Mouse (Mus musculus) thymus, adult 2 months (tissue): ENCODE results near the gene Olfr718-ps1. TPM values are rescaled to one million over a fixed set of nuclear protein-coding genes. Genes with fewer than 3 reads are reported as not detected.

Experiments used
- DNase-seq: peaks from one replicate; pipeline ENCODE4 v3.0.0; 2021
- H3K27ac ChIP-seq: fragments of 200-500 bp; 2 replicates; pipeline ENCODE4 v1.5.1; 2012; ENCODE audit warnings: low read length, control low read depth; ENCODE audit not compliant: control insufficient read depth, insufficient read depth
- H3K27me3 ChIP-seq: fragments of 200-500 bp; 2 replicates; pipeline ENCODE4 v1.6.1; 2012; ENCODE audit warnings: mild to moderate bottlenecking, low read length, moderate library complexity, mixed read lengths; ENCODE audit not compliant: control insufficient read depth, insufficient read depth
- H3K36me3 ChIP-seq: fragments of 200-500 bp; 2 replicates; pipeline ENCODE4 v1.6.1; 2012; ENCODE audit warnings: mild to moderate bottlenecking, low read length, moderate library complexity; ENCODE audit not compliant: control insufficient read depth, insufficient read depth
- H3K4me1 ChIP-seq: fragments of 200-500 bp; replicated peaks from 2 replicates; pipeline ENCODE4 v1.6.1; 2012; ENCODE audit warnings: low read length; ENCODE audit not compliant: control insufficient read depth, insufficient read depth
- H3K4me3 ChIP-seq: fragments of 200-500 bp; 2 replicates; pipeline ENCODE4 v1.5.1; 2012; ENCODE audit warnings: mild to moderate bottlenecking, low read length, control low read depth, moderate library complexity; ENCODE audit not compliant: control insufficient read depth, insufficient read depth
- CTCF ChIP-seq: fragments of 200-500 bp; IDR thresholded peaks from 2 replicates; pipeline ENCODE4 v1.5.1; 2012; ENCODE audit warnings: mild to moderate bottlenecking, control low read depth, low read length, moderate library complexity, borderline replicate concordance; ENCODE audit not compliant: control insufficient read depth, poor library complexity, insufficient read depth; ENCODE audit errors: extremely low read depth
- POLR2A ChIP-seq: fragments of 200-500 bp; IDR thresholded peaks from 2 replicates; pipeline ENCODE4 v1.6.1; 2012; ENCODE audit warnings: mild to moderate bottlenecking, low read length, control low read depth, moderate library complexity; ENCODE audit not compliant: control insufficient read depth, poor library complexity, insufficient read depth; ENCODE audit errors: extremely low read depth
- WGBS: fragments of 180-500 bp; shearing (Covaris S2); methylation state at CpG from one replicate; pipeline ENCODE4 v1.1.7; 2018; 5-methylcytosine and 5-hydroxymethylcytosine counted together
- polyA plus RNA-seq: library from polyadenylated mRNA; depleted of rRNA; stranded (reverse); fragments of >200 nt; gene quantifications from 2 replicates; pipeline ENCODE4 v1.2.3, GENCODE M21; 2012

The Olfr718-ps1 gene
- polyA plus RNA-seq, 1 experiment: not detected

DNA sequence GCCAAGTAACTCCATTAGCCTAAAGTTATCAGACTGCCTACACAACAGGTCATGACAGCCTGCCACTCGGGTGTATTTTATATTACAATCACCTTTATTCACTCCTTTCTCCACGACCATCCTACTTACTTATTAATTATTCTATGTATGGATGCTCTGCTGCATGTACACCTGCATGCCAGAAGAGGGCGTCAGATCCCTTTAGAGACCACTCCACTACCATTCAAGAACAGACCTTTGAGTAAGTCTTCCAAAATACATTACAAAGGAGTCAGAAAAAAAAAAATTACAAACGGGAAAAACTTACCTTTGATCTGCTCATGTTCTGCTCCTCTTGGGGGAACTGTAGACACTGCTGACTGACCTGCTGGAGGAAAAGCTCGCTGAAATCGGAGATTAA lies 31.8 kb upstream of the Olfr718-ps1 start:
- H3K27ac ChIP-seq: no peak overlapping the region
- H3K36me3 ChIP-seq: peaks cover 34% of the 10 kb centered on the region
- WGBS: 61% methylated on average over 6 of the region's 6 CpGs
- TF ChIP-seq CTCF (no peak), POLR2A (no peak)
- no peaks in the 10 kb centered on the region; the same call in 1 of the 2 replicates for H3K4me1 ChIP-seq
- H3K4me3 ChIP-seq: no peak overlapping the region
- H3K27me3 ChIP-seq: no peaks in the 10 kb centered on the region
- peak; percentile 16 for DNase-seq

DNA sequence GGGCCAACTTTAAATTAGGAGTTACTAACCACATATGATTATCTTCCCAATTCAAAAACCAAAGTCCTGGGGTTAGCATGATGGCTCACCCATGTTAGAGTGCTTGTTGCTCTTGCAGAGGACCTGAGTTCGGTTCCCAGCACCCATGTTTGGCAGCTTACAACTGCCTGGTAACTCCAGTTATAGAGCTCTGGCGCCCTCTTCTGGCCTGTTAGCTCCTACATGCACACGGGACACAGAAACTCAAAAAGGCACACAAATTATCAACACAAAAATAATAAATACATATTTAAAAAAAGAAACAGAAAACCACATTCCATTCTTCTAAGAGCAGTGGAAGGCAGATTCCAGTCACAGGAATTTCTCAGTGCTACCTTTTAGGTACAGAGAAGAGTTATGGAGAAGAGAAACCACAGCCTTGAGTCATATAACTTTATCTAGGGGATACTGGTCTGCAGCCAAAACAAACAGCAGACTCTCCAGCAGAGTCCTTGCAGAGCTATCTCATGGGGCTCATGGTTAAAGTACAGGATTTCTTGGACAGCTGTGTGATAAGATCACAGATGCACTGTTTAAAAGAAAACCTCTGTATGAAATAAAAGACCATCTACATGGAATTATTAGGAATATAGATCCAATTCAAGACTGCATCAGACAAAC lies 30.3 kb upstream of the Olfr718-ps1 start:
- no peaks in the 10 kb centered on the region for H3K27me3 ChIP-seq
- WGBS: 99% methylated on average over 3 of the region's 3 CpGs
- H3K27ac ChIP-seq: no peak overlapping the region
- DNase-seq: no peak
- H3K36me3 ChIP-seq: peaks cover 45% of the 10 kb centered on the region
- TF ChIP-seq POLR2A (no peak), CTCF (no peak)
- no peaks in the 10 kb centered on the region; the same call in 1 of the 2 replicates for H3K4me1 ChIP-seq
- H3K4me3 ChIP-seq: no peak overlapping the region

DNA sequence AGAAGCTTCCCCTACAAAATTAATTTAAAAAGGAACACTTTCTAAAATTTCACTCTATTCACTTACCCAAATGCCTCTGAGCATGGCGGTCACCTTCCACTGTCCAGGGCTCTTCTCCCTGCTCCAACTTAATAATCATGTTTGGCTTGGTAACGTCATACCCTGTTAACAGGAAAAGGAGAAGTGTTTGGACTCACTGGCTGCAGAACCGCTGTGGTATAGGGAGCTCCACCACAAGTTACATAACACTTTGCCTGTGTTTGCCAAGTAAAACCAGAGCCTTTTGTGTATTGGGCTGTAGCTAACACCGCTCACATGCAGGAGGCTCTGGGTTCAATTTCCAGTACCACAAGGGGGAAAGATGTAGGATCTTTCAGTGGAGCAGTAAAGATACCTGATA lies 28.6 kb upstream of the Olfr718-ps1 start:
- Histone ChIP-seq H3K4me3 (no peak overlapping the region), H3K27ac (no peak overlapping the region), H3K4me1 (no peaks in the 10 kb centered on the region; the same call in 1 of the 2 replicates), H3K27me3 (no peaks in the 10 kb centered on the region), H3K36me3 (peaks cover 53% of the 10 kb centered on the region)
- DNase-seq: no peak
- TF ChIP-seq CTCF: no peak
- TF ChIP-seq POLR2A: no peak
- WGBS: 88% methylated on average over 4 of the region's 4 CpGs

DNA sequence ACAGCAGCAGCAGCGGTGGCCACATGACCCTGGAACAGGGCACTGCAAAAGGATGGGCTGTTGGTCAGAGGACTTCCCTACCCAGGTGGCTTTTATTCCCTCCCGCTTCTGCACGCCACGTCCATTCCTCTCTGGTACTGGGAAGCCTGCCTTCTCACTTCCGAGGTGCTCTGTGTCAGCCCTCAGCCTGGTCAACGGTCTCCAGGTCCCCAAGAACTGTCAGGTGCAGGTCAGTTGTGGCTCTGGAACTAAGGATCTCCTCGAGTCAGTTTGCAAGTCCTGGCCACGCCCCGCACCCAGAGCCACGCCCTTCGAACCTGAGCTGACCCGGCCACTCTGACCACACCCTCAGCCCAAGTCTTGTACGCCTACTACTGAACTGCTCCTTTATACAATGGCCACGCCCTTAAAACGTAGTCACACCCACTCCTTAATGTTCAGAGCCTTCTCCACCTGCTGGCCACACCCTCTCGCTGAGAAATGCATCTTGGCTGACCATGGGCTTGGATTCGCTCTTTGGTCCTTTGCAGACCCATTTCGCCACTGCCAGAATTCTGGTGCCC lies 18.2 kb upstream of the Olfr718-ps1 start:
- no peaks in the 10 kb centered on the region; the same call in 1 of the 2 replicates for H3K27me3 ChIP-seq
- WGBS: 30% methylated on average over 18 of the region's 18 CpGs
- no peak overlapping the region for H3K4me3 ChIP-seq
- no peaks in the 10 kb centered on the region for H3K36me3 ChIP-seq
- no peak for DNase-seq
- no peak for TF ChIP-seq CTCF
- no peak for TF ChIP-seq POLR2A
- H3K4me1 ChIP-seq: no peaks in the 10 kb centered on the region
- no peak overlapping the region for H3K27ac ChIP-seq

DNA sequence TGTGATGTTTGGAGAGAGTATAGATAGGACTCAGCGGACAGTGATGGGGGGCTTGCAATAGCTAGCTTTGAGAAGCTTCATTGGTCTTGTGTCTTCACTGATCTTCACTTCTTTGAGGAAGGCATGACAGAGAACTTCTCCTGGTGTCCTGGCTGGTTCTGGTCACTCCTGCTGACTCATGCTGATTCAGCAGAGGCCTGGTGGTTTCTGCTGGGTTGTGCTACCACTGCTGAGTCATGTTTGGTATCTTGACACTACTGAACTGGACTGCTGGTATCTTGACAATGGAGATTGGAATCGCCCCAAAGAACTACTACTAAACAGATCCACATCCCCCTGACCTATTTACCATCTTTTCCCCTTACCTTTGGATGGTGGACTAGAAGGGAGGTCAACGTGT lies 8.2 kb upstream of the Olfr718-ps1 start:
- DNase-seq: no peak
- H3K27ac ChIP-seq: no peak overlapping the region
- no peak overlapping the region for H3K4me3 ChIP-seq
- TF ChIP-seq CTCF (no peak), POLR2A (no peak)
- WGBS: 93% methylated on average over 3 of the region's 3 CpGs
- no peaks in the 10 kb centered on the region for H3K36me3 ChIP-seq
- peaks cover 4% of the 10 kb centered on the region; the same call in 1 of the 2 replicates for H3K27me3 ChIP-seq
- no peaks in the 10 kb centered on the region for H3K4me1 ChIP-seq

DNA sequence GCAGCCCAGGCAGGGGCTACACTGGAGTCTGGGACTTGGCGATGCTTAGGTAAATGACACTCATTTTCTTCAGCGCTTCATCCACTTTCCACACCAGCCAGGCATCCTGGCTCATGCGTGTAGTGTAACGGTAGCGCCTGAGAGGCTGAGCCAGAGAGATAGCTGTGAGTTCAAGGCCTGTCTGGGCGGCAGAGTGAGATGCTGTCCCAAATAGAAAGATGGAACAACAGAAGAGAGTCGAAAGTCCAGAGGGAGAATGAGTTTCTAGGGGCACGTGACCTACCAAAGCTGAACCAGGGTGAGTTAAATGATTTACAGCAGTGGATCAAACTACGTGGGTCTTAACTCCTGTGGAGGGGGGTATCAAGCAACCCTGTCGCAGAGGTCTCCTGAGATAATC lies 6.4 kb upstream of the Olfr718-ps1 start:
- Histone ChIP-seq H3K36me3 (no peaks in the 10 kb centered on the region), H3K27me3 (peaks cover 4% of the 10 kb centered on the region; the same call in 1 of the 2 replicates), H3K27ac (no peak overlapping the region), H3K4me3 (no peak overlapping the region), H3K4me1 (no peaks in the 10 kb centered on the region)
- no peak for DNase-seq
- WGBS: 92% methylated on average over 10 of the region's 10 CpGs
- TF ChIP-seq POLR2A: no peak
- TF ChIP-seq CTCF: no peak

DNA sequence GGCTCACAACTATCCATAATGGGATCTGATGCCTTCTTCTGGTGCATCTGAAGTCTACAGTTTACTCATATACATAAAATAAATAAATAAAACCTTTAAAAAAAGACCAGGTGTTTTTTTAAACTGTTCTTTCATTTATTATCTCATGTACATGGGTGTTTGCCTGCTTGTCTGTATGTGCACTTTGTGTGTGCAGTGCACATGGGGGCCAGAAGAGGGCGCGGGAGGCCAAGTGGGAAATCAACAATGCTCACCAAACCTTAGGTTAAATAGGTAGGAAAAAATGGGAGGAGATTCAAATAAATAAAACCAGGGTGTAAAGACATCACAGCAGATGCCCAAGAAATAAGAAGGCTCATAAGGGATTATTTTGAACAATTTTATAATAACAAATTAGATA lies 2.7 kb upstream of the Olfr718-ps1 start:
- no peaks in the 10 kb centered on the region for H3K36me3 ChIP-seq
- no peak for DNase-seq
- H3K4me3 ChIP-seq: no peak overlapping the region
- no peaks in the 10 kb centered on the region; the same call in 1 of the 2 replicates for H3K27me3 ChIP-seq
- no peak overlapping the region for H3K27ac ChIP-seq
- 90% methylated on average over 2 of the region's 2 CpGs for WGBS
- no peaks in the 10 kb centered on the region for H3K4me1 ChIP-seq
- TF ChIP-seq POLR2A (no peak), CTCF (no peak)
